Mouse (Mus musculus) common myeloid progenitor, adult 5-6 weeks (primary cell): Measurements from ENCODE around the gene Tcap. TPM values are rescaled to one million over a fixed set of nuclear protein-coding genes. Genes with fewer than 3 reads are reported as not detected.
"Not testable (repeated sequence)": the region's sequence is repeated elsewhere in the genome, so short reads cannot be mapped to it uniquely, and the experiment has no call there.

ENCODE experiments used
- ATAC-seq: replicated peaks from 2 replicates; pipeline ENCODE4 v1.8.0; 2016; ENCODE audit warnings: low read depth, mild to moderate bottlenecking, moderate TSS enrichment, inconsistent platforms; ENCODE audit not compliant: poor library complexity, severe bottlenecking
- total RNA-seq: library from RNA; stranded (forward); fragments of 200-1000, 187-1606 nt; gene quantifications from 2 replicates; pipeline ENCODE4 v1.2.3, GENCODE M21; 2017

Gene Tcap
- total RNA-seq, 1 experiment from 2014 or later = not detected

DNA sequence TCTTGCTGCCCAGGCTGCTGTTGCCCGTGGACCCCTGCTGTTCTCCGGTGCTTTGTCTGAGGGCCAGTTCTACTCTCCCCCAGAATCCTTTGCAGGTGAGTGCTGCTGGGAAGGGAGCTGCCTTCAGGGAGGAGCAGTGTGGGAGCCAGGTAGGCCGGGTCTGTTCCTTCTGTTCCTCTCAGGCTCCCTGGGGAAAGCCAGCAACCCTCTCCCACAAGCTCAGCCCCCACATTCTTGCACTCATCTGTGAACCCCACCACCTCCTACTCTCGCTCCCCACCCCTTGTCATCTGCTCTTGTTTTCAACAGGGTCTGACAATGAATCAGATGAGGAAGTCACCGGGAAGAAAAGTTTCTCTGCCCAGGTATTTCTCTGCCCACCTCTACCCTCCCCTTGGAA is 6.9 kb upstream of the Tcap start:
- no peak for ATAC-seq

- ATAC-seq = no peak
These were observed 5.8 kb upstream of the Tcap start for GRCm38 (mm10) chr11:98377787-98378186.

GRCm38 (mm10) chr11:98379379-98379778 is 4.2 kb upstream of the Tcap start:
- ATAC-seq = no peak

DNA sequence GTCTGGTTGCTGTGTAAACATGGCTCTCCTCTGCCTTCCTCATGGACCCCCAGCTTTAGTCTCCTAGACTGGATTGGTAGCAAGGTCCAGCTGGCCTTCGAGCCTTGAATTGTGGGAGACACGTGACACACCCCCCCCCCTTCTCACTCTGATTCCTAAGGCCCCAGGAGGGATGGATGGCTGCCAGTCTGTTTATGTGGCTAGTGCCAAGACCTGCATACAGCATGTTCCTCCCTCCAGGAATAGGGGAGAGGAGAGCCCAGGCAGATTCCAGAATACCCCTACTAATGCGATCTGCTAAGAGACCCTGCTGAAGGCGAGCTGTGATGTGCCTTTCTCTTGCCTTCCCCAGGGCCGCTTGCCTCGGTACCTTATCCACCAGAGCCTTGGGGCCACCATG is 3.5 kb upstream of the Tcap start:
- no peak for ATAC-seq

DNA sequence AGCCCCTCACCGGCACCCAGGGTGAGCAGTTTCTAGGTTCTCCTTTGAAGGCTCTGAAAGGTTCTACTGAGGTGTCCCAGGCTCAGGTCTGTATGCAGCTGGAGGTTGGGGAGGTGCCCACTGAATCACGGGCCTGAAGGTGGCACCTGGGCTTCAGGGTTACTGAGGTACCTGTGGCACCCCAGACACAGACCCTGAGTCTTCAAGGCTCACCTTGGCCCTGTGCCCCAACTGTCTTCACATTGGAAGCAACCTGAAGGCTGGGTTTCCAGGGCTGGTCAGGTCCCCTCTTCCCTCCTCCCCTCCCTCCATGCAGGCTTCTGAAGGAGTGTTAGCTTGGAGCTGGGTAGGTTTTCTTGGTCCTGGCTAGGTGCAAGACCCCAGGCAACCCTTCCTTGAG is 2.0 kb upstream of the Tcap start:
- ATAC-seq = no peak

DNA sequence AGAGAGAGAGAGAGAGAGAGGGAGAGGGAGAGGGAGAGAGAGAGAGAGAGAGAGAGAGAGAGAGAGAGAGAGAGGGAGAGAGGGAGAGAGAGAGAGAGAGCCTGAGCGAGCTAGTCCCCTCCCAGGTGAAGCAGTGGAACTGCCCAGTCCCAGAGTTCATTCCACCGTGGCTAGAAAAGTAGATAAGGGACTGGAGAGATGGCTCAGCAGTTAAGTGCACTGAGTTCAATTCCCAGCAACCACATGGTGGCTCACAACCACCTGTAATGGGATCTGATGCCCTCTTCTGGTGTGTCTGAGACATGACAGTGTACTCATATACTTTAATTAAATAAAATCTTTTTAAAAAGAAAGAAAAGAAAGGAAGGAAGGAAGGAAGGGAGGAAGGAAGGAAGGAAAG is 1.2 kb upstream of the Tcap start:
- ATAC-seq = not testable (repeated sequence)

DNA sequence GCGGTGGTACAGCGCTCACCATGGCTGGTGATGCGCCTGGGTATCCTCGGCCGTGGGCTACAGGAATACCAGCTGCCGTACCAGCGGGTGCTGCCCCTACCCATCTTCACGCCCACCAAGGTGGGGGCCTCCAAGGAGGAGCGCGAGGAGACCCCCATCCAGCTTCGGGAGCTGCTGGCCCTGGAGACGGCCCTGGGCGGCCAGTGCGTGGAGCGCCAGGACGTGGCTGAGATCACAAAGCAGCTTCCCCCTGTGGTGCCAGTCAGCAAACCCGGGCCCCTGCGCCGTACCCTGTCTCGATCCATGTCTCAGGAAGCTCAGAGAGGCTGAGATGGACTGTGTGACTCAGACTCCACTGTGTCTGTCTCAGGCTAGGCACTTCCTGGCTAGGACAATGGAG is 605 bp downstream of the Tcap start:
- no peak for ATAC-seq

- ATAC-seq = no peak
These were observed 1.4 kb downstream of the Tcap start for GRCm38 (mm10) chr11:98384721-98385637.

GRCm38 (mm10) chr11:98385638-98386585 is 2.3 kb downstream of the Tcap start, which contains the start of gene Pnmt:
Gene Pnmt (plus strand): TSS chr11:98386450.
- no peak for ATAC-seq

- no peak for ATAC-seq
These were observed 3.0 kb downstream of the Tcap start for GRCm38 (mm10) chr11:98386596-98386995.

GRCm38 (mm10) chr11:98387056-98387577 is 3.5 kb downstream of the Tcap start:
- no peak for ATAC-seq

GRCm38 (mm10) chr11:98388282-98388681 is 4.7 kb downstream of the Tcap start:
- ATAC-seq = no peak

DNA sequence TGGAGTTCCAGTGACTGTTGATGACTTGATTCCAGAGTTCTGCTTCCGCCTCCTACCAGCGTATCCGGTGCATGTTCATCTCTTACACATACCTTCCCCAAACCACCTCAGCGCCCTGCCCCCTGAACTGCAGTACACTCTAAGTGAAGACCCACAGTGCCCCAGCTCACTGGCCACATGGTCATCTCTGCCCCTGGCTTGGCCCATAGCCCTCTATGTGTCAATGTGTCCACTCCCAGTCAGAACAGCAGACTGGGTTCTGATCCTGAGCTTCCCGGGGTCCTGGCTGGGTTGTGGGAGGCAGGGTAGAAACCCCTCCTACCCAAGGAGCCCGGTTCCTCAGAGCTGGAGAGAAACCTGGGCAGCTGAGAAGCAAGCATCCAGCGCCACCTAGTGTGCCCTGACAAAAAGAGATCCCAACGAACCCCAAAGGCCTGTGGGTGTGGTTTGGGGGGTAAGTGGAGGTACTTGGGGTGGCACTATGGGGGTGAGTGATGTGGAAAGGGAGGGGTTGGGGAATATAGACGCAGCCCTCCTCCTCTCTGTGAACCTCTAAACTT is 5.7 kb downstream of the Tcap start:
- ATAC-seq = peak; percentile 38

- no peak for ATAC-seq
These were observed 6.5 kb downstream of the Tcap start for GRCm38 (mm10) chr11:98390141-98390540.

- ATAC-seq = no peak
These were observed 8.4 kb downstream of the Tcap start for GRCm38 (mm10) chr11:98392034-98392433.

GRCm38 (mm10) chr11:98392645-98393044 is 9.0 kb downstream of the Tcap start:
- peak; percentile 40 for ATAC-seq

DNA sequence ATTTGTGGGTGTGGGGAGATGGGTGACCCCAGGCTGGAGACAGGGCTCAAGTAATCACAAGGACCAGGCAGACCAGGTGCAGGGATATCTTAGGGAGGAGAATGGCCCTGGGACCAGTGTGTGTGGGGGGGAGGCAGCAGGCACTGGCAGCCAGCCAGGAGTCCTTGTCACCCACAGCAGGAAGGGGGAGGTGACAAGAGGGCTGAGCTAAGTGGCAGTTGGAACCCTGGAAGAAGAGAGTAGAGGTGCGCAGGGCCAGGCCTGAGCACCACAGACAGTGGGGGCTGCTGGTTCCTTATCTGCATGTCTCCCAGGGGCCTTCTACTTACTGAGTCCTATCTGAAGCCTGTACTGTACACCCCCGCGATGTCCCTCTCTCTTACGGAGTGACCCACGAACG is 9.7 kb downstream of the Tcap start:
- peak; percentile 71 for ATAC-seq

DNA sequence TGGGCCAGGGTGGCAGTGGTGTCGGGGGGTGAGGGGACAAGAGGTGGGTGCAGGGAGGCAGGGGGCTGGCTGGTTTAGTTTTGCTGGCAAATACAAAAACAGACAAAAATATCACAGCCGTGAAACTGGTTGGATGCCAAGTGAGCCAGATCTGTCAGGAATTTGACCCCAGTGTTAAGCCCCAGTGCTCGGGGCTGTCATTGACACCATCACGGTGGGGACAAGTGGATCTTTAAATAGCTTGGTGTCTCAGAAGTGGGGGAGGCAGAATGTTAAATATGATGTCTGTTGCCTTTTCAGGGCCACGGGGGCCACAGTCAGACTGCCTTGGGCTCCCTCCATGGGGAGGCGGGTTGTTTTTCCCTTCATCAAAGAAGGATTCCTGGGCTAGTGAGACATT is 10.7 kb downstream of the Tcap start:
- ATAC-seq = no peak

DNA sequence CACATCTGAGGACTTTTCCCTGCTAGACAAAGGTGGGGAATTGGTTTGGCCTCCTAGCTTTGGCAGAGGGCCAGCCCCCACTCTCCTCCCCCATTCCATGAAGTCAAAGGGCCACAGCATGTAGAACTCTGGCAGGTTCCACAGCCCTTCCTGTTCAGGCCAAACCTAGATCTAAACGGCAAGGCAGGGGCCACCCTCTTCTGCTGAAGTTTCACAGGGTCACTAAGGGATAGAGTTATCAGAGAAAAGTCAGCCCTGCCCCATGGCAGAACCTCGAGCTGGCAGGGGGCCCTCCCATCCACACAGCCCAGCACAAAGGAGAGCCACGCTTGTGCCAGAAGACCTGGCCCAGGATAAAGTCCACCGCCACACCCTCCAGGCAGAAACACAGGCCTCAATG is 11.4 kb downstream of the Tcap start:
- ATAC-seq = no peak

- no peak for ATAC-seq
These were observed 14.3 kb downstream of the Tcap start for GRCm38 (mm10) chr11:98397946-98398345.
